Mouse (Mus musculus): ENCODE measurements at regions not wholly inside any gene's neighbourhood (a gene's known extent, or its start where the extent isn't known, plus 50 kb on each side); places are given as distances from the start of the nearest gene placed in this dataset.
A peak's percentile ranks its signal among the peaks of the same experiment; 100 is the strongest.

GRCm38 (mm10) chr16:29982224-29982785 lies 81.9 kb upstream of the Hes1 start:
- DNase-seq (ENCODE audit: extremely low spot score in 1 of 2, low spot score in 1 of 2): no peak

GRCm38 (mm10) chr16:29983161-29983560 lies 81.0 kb upstream of the Hes1 start:
- no peak for DNase-seq (ENCODE audit: extremely low spot score in 1 of 2, low spot score in 1 of 2)

- no peak for DNase-seq (ENCODE audit: extremely low spot score in 1 of 2, low spot score in 1 of 2)
Observed at GRCm38 (mm10) chr16:29985126-29985931, 78.9 kb upstream of the Hes1 start.

- DNase-seq (ENCODE audit: extremely low spot score in 1 of 2, low spot score in 1 of 2): no peak
Observed at GRCm38 (mm10) chr16:29987595-29987994, 76.6 kb upstream of the Hes1 start.

- no peak for DNase-seq (ENCODE audit: extremely low spot score in 1 of 2, low spot score in 1 of 2)
Observed at GRCm38 (mm10) chr16:29987999-29988398, 76.2 kb upstream of the Hes1 start.

GRCm38 (mm10) chr16:29989308-29989707 lies 74.9 kb upstream of the Hes1 start:
- no peak for DNase-seq (ENCODE audit: extremely low spot score in 1 of 2, low spot score in 1 of 2)

GRCm38 (mm10) chr16:29990393-29990792 lies 73.8 kb upstream of the Hes1 start:
- DNase-seq (ENCODE audit: extremely low spot score in 1 of 2, low spot score in 1 of 2): no peak

- no peak for DNase-seq (ENCODE audit: extremely low spot score in 1 of 2, low spot score in 1 of 2)
Observed at GRCm38 (mm10) chr16:29990795-29991587, 73.2 kb upstream of the Hes1 start.

GRCm38 (mm10) chr16:29991876-29992380 lies 72.3 kb upstream of the Hes1 start:
- DNase-seq (ENCODE audit: extremely low spot score in 1 of 2, low spot score in 1 of 2): no peak

GRCm38 (mm10) chr16:29993111-29993510 lies 71.1 kb upstream of the Hes1 start:
- DNase-seq (ENCODE audit: extremely low spot score in 1 of 2, low spot score in 1 of 2): no peak

- no peak for DNase-seq (ENCODE audit: extremely low spot score in 1 of 2, low spot score in 1 of 2)
Observed at GRCm38 (mm10) chr16:29993535-29993934, 70.6 kb upstream of the Hes1 start.

- DNase-seq (ENCODE audit: extremely low spot score in 1 of 2, low spot score in 1 of 2): no peak
Observed at GRCm38 (mm10) chr16:29996139-29997069, 67.8 kb upstream of the Hes1 start.

- no peak for DNase-seq (ENCODE audit: extremely low spot score in 1 of 2, low spot score in 1 of 2)
Observed at GRCm38 (mm10) chr16:30000166-30000565, 64.0 kb upstream of the Hes1 start.

GRCm38 (mm10) chr16:30005124-30005523 lies 59.1 kb upstream of the Hes1 start:
- no peak for DNase-seq (ENCODE audit: extremely low spot score in 1 of 2, low spot score in 1 of 2)

- no peak for DNase-seq (ENCODE audit: extremely low spot score in 1 of 2, low spot score in 1 of 2)
Observed at GRCm38 (mm10) chr16:30006826-30007225, 57.4 kb upstream of the Hes1 start.

- DNase-seq (ENCODE audit: extremely low spot score in 1 of 2, low spot score in 1 of 2): peak; percentile 67 to 75
Observed at GRCm38 (mm10) chr16:30008451-30009357, 55.5 kb upstream of the Hes1 start.

GRCm38 (mm10) chr16:30009521-30010186 lies 54.5 kb upstream of the Hes1 start:
- no peak for DNase-seq (ENCODE audit: extremely low spot score in 1 of 2, low spot score in 1 of 2)

GRCm38 (mm10) chr16:30013123-30013522 lies 51.1 kb upstream of the Hes1 start:
- DNase-seq (ENCODE audit: extremely low spot score in 1 of 2, low spot score in 1 of 2): no peak

GRCm38 (mm10) chr16:30013943-30014342 lies 50.2 kb upstream of the Hes1 start:
- no peak for DNase-seq (ENCODE audit: extremely low spot score in 1 of 2, low spot score in 1 of 2)
